Mouse (Mus musculus): ENCODE results near the gene Slc9a2.

Gene Slc9a2

GRCm38 (mm10) chr1:40705099-40705498 is 24.7 kb downstream of the Slc9a2 start:
- no peak for DNase-seq (ENCODE audit: extremely low spot score, low read depth, low spot score)

- no peak for DNase-seq (ENCODE audit: extremely low spot score, low read depth, low spot score)
Observed at GRCm38 (mm10) chr1:40714950-40715349, 34.6 kb downstream of the Slc9a2 start.

- DNase-seq (ENCODE audit: extremely low spot score, low read depth, low spot score) = no peak
Observed at GRCm38 (mm10) chr1:40726051-40726450, 45.7 kb downstream of the Slc9a2 start.

- no peak for DNase-seq (ENCODE audit: extremely low spot score, low read depth, low spot score)
Observed at GRCm38 (mm10) chr1:40727404-40727803, 47.0 kb downstream of the Slc9a2 start.

GRCm38 (mm10) chr1:40728636-40729035 is 48.3 kb downstream of the Slc9a2 start:
- DNase-seq (ENCODE audit: extremely low spot score, low read depth, low spot score) = no peak

- DNase-seq (ENCODE audit: extremely low spot score, low read depth, low spot score) = no peak
Observed at GRCm38 (mm10) chr1:40737671-40738070, 57.3 kb downstream of the Slc9a2 start.

GRCm38 (mm10) chr1:40738246-40738645 is 57.9 kb downstream of the Slc9a2 start:
- peak; percentile 30 for DNase-seq (ENCODE audit: extremely low spot score, low read depth, low spot score)

GRCm38 (mm10) chr1:40740739-40741138 is 60.4 kb downstream of the Slc9a2 start:
- no peak for DNase-seq (ENCODE audit: extremely low spot score, low read depth, low spot score)

GRCm38 (mm10) chr1:40746089-40746488 is 65.7 kb downstream of the Slc9a2 start:
- DNase-seq (ENCODE audit: extremely low spot score, low read depth, low spot score) = no peak

- DNase-seq (ENCODE audit: extremely low spot score, low read depth, low spot score) = no peak
Observed at GRCm38 (mm10) chr1:40759751-40760445, 79.5 kb downstream of the Slc9a2 start.

GRCm38 (mm10) chr1:40764042-40764441 is 83.7 kb downstream of the Slc9a2 start:
- no peak for DNase-seq (ENCODE audit: extremely low spot score, low read depth, low spot score)

GRCm38 (mm10) chr1:40764701-40765275 is 84.4 kb downstream of the Slc9a2 start:
- DNase-seq (ENCODE audit: extremely low spot score, low read depth, low spot score) = no peak

- DNase-seq (ENCODE audit: extremely low spot score, low read depth, low spot score) = no peak
Observed at GRCm38 (mm10) chr1:40765521-40765920, 85.1 kb downstream of the Slc9a2 start.

GRCm38 (mm10) chr1:40767588-40767987 is 87.2 kb downstream of the Slc9a2 start:
- no peak for DNase-seq (ENCODE audit: extremely low spot score, low read depth, low spot score)

GRCm38 (mm10) chr1:40768606-40769005 is 88.2 kb downstream of the Slc9a2 start:
- no peak for DNase-seq (ENCODE audit: extremely low spot score, low read depth, low spot score)

GRCm38 (mm10) chr1:40769331-40769894 is 89.0 kb downstream of the Slc9a2 start:
- DNase-seq (ENCODE audit: extremely low spot score, low read depth, low spot score) = no peak

- DNase-seq (ENCODE audit: extremely low spot score, low read depth, low spot score) = no peak
Observed at GRCm38 (mm10) chr1:40771196-40771970, 91.0 kb downstream of the Slc9a2 start.

GRCm38 (mm10) chr1:40773234-40773633 is 92.9 kb downstream of the Slc9a2 start:
- no peak for DNase-seq (ENCODE audit: extremely low spot score, low read depth, low spot score)

GRCm38 (mm10) chr1:40774040-40774439 is 93.7 kb downstream of the Slc9a2 start:
- no peak for DNase-seq (ENCODE audit: extremely low spot score, low read depth, low spot score)

- no peak for DNase-seq (ENCODE audit: extremely low spot score, low read depth, low spot score)
Observed at GRCm38 (mm10) chr1:40776102-40776501, 95.7 kb downstream of the Slc9a2 start.

- DNase-seq (ENCODE audit: extremely low spot score, low read depth, low spot score) = no peak
Observed at GRCm38 (mm10) chr1:40776763-40777162, 96.4 kb downstream of the Slc9a2 start.

GRCm38 (mm10) chr1:40783450-40783849 is 103.1 kb downstream of the Slc9a2 start:
- DNase-seq (ENCODE audit: extremely low spot score, low read depth, low spot score) = no peak
